Mouse (Mus musculus) mesoderm, embryonic 11.5 days (tissue): ENCODE measurements around the gene Upf2.
"Not testable (repeated sequence)": the region's sequence is repeated elsewhere in the genome, so short reads cannot be mapped to it uniquely, and the experiment has no call there.

Source experiments
- DNase-seq: peaks from one replicate; pipeline ENCODE4 v3.0.0-alpha.2; 2012; ENCODE audit warnings: low read depth, low spot score

Gene Upf2

GRCm38 (mm10) chr2:5949821-5950220 lies 1.4 kb upstream of the Upf2 start:
- DNase-seq = not testable (repeated sequence)

DNA sequence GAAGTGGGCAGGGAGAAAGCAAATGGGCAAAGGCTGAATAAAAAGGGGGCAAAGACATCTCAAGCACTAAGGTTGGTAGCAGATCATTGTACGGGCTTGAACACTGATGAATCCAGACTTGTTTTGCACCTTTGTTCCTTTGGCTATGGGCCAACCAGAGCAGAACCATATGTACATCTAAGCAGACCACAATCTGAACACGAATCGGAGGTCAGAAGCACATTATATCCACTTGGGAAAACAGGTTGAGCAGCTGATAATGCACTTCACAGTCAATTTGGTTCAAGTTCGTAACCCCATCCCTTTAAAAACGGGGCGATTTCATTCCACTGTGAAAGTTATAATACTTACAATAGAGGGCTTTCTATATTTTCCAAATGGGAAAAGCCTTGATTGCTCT lies 964 bp upstream of the Upf2 start:
- DNase-seq = peak; percentile 12

GRCm38 (mm10) chr2:5951621-5952211 lies 447 bp downstream of the Upf2 start:
- no peak for DNase-seq

DNA sequence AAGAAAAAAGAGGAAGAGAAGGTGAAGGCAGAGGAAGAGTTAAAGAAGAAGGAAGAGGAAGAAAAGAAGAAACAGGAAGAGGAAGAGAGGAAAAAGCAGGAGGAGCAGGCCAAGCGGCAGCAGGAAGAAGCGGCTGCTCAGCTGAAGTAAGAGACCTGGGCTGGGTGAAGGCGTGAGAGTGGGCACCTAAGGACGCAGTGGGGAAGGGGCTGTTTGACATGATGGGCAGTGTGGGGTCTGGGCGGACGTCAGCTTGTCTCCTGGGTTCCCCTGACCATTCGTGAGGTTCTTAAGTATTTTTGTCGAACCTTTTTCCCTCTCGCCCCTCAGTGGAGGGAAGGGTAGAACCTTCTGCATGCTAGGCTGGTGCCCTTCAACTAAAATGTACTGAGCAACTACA lies 6.4 kb downstream of the Upf2 start:
- no peak for DNase-seq

DNA sequence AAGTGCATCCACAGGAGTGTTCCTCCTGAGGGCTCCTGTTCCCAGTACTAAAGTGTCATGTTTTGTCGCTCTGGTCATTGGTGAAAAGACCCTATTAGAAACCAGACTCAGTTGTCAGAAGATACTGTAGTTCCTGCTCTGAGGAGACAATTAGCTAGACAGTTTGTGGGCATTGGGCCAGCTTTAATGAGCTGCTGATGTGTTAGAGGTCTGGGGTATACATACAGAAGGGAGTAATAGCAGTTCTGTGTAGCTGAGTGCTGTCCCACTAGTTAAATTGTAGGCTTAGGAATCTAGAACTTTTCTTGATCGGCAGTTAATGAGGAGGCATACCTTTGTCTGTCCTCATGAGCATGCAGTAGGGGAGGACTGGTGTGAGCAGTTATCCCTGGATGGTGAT lies 11.0 kb downstream of the Upf2 start:
- no peak for DNase-seq

DNA sequence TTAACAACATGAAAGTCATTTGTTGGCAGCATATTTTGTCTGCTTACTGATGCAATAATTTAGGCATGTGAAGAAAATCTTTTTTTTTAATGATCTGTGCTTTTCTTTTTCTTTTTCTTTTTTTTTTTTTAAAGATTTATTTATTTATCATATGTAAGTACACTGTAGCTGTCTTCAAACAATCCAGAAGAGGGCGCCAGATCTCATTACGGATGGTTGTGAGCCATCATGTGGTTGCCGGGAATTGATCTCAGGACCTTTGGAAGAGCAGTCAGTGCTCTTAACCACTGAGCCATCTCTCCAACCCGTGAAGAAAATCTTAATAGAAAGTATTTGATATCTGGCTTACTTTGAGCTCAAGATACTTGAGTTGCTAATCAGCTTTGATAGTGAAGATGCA lies 12.5 kb downstream of the Upf2 start:
- DNase-seq = not testable (repeated sequence)

DNA sequence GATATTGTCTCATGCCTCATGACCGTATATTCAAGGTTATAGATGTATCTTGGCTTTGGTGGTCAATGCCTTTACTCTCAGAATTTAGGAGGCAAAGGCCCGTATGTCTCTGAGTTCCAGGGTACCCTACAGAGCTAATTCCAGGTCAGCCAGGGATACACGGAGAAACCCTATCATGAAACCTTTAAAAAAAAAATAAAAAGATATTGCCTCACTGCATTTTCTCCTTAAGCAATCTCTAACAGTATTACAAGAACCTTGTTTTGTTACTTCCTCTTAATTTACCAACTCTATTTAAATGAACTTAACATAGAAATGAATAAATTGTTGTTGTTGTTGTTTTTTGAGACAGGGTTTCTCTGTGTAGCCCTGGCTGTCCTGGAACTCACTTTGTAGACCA lies 14.7 kb downstream of the Upf2 start:
- no peak for DNase-seq

DNA sequence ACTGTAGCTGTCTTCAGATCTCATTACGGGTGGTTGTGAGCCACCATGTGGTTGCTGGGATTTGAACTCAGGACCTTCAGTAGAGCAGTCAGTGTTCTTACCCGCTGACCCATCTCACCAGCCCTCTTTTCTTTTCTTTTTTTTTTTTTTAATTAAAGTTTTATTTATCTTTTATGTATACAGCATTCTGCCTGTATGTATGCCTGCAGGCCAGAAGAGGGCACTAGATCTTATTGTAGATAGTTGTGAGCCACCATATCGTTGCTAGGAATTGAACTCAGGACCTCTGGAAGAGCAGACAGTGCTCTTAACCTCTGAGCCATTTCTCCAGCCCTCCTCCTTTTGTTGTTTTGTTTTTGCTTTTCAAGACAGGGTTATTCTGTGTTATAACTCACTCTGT lies 19.4 kb downstream of the Upf2 start:
- not testable (repeated sequence) for DNase-seq

- no peak for DNase-seq
Measured at GRCm38 (mm10) chr2:5977532-5977931, 26.3 kb downstream of the Upf2 start.

DNA sequence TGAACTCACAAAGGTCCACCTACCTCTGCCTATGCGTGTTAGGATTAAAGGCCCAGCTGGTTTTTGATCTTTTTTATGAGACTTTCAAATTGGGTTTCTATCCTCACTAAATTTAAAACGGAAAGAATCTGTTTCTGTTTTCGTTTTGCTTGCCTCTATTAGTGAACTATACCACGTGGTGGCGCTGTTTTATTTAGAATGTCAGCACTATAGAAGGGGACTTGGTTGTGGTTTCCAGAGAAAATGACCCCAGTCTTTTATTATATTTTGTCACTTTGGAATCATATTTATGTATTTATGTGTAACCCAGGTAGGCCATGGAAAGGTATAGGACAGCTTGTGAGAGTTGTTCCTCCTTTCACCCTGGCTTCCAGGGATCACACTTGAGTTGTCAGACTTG lies 44.3 kb downstream of the Upf2 start:
- peak; percentile 48 for DNase-seq

DNA sequence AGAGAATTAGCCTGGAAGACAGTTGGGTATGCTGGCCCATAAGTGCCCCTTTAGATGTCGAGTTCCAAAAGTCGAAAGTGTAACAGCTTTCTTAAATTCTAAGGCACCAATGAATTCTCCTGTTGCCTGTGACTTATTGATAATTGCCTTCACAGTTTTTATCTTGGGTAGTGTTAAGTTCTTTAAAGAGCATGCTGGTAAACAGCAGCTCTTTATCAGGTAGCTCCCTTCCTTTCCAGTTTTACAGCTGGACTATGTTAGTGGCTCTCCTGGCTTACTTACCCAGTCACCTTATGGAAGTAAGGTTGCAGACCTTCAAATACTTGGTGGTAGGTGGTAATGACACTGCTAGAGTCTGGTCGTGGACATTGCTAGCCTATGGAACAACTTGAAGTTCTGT lies 52.7 kb downstream of the Upf2 start:
- no peak for DNase-seq

DNA sequence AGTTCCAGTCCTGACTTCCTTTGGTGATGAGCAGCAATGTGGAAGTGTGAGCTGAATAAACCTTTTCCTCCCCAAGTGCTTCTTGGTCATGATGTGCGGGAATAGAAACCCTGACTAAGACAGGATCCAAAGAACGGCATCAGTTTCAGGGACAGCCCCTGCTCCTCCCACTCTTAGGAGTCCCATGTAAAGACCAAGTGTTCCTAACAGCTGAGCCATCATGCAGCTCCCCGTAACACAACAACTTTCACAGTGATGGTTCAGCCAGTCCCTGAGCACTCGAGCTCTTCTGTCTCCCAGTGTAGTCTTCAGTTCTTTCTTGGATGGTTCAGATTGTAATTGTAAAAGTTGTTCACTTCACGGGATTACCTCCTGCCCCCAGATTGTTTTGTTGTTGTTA lies 63.3 kb downstream of the Upf2 start:
- no peak for DNase-seq

DNA sequence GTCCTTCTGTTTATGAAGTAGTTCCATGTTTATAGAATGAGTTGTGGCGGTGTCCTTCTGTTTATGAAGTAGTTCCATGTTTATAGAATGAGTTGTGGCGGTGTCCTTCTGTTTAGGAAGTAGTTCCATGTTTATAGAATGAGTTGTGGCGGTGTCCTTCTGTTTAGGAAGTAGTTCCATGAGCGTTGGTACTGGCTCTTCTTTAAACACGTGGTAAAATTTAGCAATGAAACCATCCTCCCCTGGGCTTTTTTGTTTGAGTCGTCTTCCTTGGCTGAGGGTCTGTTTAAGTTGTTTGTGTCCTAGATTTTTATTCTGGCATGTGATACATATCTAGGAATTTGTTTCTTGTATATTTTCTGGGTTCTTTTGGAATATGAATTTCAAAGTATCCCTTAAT lies 63.9 kb downstream of the Upf2 start:
- DNase-seq = not testable (repeated sequence)

GRCm38 (mm10) chr2:6020570-6020969 lies 69.3 kb downstream of the Upf2 start:
- no peak for DNase-seq

GRCm38 (mm10) chr2:6042644-6043043 lies 91.4 kb downstream of the Upf2 start:
- DNase-seq = no peak

- DNase-seq = no peak
Measured at GRCm38 (mm10) chr2:6046796-6047195, 95.5 kb downstream of the Upf2 start.

GRCm38 (mm10) chr2:6048570-6048969 lies 97.3 kb downstream of the Upf2 start:
- DNase-seq = no peak

DNA sequence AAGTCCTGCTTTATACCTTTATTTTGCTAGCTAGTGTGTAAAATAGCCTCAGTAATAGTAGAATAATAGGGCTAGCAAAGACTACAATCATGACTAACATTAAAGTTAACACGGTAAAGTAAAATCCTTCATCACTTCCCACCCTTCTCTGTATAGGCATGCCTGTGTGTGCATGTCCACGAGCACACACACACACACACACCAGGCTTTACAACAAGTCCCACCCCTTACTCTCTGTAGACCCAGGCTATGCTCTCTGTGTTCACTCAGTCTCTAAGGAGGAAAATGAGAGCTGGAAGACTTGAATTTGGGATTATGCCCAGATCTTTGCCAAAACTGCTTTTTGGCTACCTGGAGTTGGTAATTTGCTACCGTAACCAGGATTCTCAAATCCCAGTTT lies 97.7 kb downstream of the Upf2 start:
- no peak for DNase-seq

- no peak for DNase-seq
Measured at GRCm38 (mm10) chr2:6055466-6055865, 104.2 kb downstream of the Upf2 start.

- DNase-seq = no peak
Measured at GRCm38 (mm10) chr2:6056518-6056917, 105.2 kb downstream of the Upf2 start.

DNA sequence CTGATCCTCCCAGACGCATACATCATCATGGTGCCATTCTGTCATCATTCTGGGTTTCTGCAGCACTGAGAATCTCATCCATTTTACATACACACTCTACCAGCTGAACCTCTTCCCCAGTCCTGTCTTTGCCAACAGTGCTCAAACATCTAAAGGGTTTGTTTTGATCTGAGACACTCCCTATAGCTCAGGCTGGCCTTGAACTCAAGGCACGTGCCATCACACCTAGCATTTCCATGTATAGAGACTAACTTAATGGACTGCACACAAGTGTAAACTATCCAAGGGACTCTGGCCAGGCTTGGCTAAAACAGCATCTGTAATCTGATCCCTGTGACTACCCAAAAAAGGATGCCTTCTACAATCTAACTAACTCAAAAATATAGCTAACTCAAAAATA lies 108.0 kb downstream of the Upf2 start:
- DNase-seq = no peak

GRCm38 (mm10) chr2:6060071-6060804 lies 109.0 kb downstream of the Upf2 start:
- DNase-seq = no peak

GRCm38 (mm10) chr2:6067341-6067740 lies 116.1 kb downstream of the Upf2 start:
- no peak for DNase-seq

- no peak for DNase-seq
Measured at GRCm38 (mm10) chr2:6070925-6071324, 119.7 kb downstream of the Upf2 start.
